Mouse (Mus musculus): ENCODE results near the gene Atp1b1.

Atp1b1 gene

GRCm38 (mm10) chr1:164440230-164440629, 17.9 kb downstream of the Atp1b1 start:
- no peak for DNase-seq

- no peak for DNase-seq
These were observed 21.4 kb downstream of the Atp1b1 start for GRCm38 (mm10) chr1:164436749-164437148.

DNA sequence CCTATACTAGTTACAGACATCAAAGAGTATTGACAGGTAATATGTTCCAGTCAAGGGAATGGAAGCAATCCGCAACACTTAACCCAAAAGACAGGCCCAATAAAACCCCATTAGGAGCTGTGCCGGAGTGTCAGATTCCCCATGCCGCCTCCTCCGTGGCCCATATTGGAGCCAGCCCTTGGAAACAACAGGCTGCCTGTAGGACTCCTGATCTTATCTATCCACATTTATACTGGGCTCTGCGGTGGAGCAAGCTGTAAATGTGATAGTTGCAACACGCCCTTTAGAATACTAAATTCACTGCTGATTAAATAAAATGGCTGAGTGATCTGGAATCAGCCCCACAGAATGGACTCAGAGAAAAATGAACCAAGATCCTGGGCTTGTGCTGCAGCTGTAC, 24.1 kb downstream of the Atp1b1 start:
- DNase-seq = no peak

DNA sequence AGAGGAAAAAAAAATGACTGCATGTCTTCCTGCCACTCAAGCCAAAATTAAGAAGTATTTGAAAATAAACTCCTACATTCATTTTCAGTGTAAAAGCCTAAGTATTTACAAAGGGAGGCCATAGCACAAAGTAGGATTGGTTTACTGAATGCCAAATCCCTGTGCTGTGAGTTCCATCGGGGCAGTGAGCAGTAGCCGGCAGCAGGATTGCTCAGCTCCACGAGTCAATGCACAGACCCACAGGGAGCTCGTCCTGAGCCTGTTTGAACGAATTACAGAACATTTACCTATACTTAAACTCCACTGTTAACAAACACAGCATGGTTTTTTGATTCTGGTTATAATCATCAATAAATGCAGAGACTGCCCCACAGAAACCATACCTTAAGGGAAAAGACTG, 25.5 kb downstream of the Atp1b1 start:
- no peak for DNase-seq

- no peak for DNase-seq
These were observed 29.5 kb downstream of the Atp1b1 start for GRCm38 (mm10) chr1:164428644-164429043.

GRCm38 (mm10) chr1:164427777-164428176, 30.4 kb downstream of the Atp1b1 start:
- DNase-seq = no peak

DNA sequence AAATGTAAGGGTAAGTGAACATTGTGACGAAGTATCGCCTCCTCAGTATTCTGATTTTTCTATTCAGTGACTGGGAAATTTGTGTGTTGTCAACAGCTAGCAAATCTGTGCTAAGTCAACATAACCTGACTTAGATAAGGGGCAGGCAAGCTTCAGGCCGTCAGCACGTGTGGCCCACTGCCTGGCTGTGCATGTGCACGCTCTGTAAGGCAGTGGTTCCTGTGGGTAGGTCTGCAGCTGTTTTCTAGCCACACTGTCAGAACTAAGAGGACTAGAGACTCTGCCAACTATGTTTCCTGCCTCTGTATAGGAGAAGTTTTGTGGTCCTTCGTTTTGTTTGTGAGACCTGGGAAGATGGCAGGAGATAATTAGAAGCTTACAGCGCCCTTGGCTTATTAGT, 31.9 kb downstream of the Atp1b1 start:
- no peak for DNase-seq

DNA sequence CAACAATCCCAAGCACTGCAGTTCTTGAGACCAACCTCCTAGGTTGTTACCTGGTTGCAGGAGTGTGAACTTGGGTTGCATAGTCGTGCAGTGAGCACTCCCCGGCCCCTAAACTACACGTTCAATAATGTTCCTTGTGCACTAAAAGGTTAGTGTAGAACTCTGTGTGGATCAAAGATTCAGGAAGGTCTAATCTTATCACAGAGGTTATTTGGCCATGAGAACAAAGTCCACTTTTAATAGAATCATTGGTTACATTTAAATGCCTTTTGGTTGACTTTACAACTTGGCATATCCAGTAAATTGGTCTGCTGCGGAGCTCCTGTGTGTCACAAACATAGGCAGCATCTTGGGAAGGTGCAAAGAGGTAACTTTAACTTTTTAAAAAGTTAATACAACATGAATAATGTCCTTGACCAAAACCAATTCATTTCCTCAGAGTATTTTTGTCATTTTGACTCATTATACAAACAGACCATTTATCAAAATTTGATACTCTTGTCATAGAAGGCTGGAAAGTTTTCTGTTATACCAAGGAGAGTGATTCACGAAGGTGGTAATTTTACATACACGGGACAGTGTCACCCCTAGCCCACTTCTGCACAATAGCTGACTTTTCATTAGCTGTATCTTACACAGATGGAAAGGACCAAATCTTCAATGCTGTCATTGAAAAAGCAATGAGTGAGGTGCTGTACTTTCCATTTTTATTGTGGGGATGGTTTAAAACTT, 37.4 kb downstream of the Atp1b1 start:
- DNase-seq = no peak

DNA sequence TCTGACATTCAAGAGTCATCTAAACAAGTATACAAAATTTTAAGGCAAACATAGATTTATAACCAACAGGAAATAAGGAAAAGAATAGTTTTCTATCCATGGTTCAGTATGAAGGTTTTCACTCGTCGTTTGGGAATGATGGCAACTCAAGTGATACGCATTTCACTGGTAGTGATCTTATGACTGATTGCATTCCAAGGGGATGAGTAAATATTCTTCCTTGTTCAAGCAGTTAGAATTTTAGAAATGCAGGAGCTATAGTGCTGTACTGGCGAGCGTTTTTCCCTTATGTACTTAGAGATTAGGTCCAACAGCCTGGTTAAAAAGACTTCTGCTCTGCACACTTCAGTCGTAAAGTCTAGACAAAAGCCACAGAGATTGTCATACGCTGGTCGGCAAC, 38.8 kb downstream of the Atp1b1 start:
- DNase-seq = no peak

GRCm38 (mm10) chr1:164418320-164418719, 39.8 kb downstream of the Atp1b1 start:
- DNase-seq = no peak

DNA sequence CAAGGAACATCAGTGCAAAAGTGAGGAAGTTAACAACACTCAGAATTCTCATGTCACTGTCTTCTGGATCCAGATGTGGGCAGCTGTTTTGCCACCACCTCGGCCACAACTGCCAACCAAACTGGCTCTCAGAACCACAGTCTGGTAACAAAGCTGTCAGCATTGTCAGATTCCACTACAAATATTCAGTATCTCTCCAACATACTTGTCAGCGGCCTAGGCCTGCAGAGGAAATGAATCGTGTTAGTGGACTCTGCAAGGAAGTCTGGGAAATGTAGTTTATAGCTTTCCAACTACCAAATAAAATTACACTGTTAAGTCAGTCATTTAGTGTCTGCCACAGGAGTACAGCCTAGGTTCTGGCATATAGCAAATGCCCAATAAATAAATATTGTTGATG, 40.6 kb downstream of the Atp1b1 start:
- no peak for DNase-seq

DNA sequence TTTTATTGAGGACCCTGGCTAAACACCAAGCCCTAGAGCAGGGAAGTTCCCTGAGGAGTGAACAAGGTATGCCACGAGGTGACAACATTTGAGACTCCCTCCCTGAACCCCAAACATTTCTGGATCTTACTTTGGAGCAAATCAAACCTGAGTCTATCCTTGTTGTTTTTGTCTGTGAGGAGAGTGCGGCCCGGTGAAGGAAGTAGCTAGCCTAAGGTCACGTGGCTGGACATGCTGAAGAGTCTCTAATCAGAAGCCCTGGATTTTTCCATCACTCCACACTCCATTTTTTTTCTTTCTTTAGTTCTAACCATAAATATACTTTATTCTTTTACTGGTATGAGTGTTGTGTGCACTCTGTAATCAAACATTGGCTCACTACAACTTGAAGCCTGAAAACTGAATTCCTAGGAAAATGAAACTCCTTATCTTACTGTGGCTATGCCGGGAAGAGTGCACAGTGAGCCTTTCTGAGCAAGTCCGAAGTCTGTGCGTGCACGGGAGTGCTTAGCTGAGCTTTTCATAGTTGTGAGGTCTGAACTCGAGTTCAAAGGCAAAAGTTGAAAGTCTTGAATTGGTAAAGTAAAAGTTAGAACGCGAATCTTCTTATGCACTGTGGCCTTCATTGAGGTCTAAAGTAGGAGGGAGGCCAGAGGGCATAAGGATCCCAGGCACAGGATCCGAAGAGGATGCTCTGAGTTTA, 41.3 kb downstream of the Atp1b1 start:
- no peak for DNase-seq

GRCm38 (mm10) chr1:164415347-164415751, 42.8 kb downstream of the Atp1b1 start:
- DNase-seq = no peak

GRCm38 (mm10) chr1:164413608-164414007, 44.5 kb downstream of the Atp1b1 start:
- DNase-seq = no peak

GRCm38 (mm10) chr1:164412906-164413305, 45.2 kb downstream of the Atp1b1 start:
- no peak for DNase-seq

DNA sequence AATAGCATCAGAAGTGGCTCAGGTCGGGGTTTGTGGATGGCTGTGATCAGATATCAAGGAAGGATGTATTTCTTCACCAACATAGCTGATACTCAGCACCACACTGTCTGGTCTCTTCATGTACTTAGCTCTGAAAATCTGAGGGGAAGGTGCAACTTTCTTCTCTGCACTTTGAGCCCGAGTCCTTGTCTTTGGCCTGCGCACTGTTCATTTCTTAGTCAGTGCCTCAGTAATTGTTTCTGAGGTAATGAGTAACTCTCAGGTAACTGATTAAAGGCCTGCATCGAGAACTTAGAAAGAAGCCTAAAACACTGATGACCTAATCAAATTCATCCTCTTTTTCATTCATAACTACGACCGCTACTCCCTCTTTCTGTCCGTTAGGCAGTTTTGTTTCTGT, 46.8 kb downstream of the Atp1b1 start:
- DNase-seq = no peak

DNA sequence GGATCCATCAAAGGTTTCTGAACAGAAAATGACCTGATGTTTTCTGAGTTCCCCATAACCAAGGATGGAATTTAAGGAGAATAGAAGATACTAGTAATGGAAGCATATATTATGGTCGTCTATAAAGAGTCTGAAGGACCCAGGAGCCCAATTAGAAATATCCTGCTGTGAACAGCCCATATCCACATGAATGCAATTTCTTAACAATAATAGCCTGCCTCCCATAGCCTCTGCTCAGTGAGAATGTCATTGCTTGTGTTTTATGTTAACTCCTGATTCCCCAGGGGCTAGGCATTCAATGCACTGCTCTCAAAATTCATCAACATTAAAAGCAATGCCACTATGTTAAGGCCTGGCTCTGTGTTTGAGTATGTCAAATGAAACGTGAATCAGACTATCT, 49.5 kb downstream of the Atp1b1 start:
- no peak for DNase-seq

DNA sequence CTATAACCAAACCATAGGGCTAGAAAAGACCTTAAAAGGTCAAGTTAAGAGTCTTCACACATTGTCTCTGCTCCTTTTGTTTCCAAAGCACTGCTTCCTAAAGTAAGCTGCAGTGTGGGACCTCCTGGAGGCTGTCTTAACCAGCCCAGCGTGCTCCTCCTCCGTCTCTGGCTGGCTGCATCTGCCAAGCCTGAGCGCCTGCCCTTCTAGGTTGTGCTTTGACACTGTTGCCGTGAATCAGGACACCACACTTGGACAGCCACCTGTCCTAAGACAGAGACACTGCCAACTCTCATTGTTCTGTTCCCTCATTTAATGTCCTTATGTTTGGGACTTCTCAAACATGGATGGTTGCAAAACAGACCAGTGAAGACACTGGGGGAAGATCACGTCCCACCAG, 51.6 kb downstream of the Atp1b1 start:
- peak; percentile 8 for DNase-seq

DNA sequence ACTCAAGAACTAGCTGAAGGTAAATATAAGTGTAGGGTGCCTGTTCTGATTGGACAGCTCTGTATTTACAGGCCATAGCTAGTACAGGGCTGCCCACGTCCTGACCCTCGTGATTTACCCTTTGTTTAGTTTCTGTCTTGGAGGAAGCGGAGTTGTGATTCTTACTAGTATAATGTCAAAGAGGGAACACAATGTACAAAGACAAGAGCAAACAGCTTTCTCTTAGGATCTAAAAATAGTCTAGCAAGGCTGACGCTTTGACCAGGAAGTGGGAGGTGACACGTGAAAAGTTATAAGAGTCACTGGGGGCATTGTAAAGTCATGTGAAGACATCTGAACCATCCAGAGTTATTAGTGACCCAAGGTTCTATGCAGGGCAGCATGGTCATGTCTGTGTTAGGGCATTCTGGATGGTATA, 52.8 kb downstream of the Atp1b1 start:
- no peak for DNase-seq

- no peak for DNase-seq
These were observed 58.6 kb downstream of the Atp1b1 start for GRCm38 (mm10) chr1:164399578-164399977.

DNA sequence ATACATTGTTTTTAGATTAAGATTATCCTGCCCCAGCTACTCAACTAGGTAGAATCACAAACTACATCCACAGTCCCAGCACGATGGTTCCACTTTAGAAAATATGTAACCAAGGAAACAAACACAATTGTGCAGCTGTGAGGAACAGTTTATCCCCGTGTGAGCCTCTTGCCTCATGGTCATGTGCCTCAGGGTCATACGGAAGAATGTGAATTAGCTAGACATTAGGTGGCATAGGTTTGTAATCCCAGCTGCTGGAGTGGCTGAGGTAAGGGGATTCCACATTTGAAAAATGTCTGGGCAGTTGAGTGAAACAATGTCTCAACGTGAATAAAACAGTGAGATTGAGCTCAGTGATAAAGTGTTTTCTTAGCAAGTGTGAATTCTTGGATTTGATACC, 60.5 kb downstream of the Atp1b1 start:
- DNase-seq = no peak

DNA sequence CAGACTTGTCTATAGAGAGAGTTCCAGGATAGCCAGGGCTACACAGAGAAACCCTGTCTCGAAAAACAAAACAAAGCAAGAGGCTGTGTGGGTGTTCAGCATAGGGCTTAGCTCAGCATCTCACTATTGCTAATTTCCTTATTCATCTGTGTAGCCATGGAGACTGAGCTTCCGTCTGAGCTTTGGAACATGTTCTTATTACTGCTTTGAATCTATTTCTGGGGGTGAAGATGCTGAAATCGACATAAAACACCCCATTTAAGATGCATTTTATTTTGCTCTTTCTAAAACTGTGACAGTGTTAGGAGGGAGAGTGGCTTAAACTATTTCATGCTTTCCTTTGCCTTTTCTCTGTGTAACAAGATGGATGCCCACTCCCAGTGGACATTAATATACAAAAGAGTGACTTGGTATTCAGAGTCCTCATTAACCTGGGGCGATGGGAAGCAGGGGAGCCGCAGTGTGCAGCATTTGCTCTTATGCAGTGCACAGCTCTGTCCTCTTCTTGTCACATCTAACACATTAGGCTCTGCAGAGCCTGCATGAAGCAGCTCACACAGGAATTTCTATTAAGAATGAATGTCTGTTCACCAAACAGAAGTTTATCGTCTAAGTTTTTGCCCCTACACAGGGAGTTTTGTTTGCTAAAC, 62.9 kb downstream of the Atp1b1 start:
- DNase-seq = no peak

DNA sequence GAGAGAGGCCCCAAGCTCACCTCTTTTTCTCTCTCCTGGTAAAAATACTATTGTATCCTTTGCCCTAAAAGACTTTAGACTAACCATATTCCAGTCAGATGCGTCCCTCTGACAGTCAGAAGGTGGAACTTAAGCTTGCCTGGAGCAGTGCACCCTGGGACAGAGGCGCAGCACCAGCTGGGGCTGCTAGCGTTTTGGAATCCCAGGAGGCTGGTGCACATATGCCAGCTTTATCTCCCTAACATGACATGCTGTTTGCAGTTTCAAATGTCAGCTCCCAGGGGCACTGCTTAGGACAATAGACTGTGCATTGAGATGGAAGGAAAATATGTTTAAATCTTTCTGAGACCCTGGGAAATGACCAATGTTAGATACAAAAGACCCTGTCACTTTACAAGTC, 66.0 kb downstream of the Atp1b1 start:
- no peak for DNase-seq

DNA sequence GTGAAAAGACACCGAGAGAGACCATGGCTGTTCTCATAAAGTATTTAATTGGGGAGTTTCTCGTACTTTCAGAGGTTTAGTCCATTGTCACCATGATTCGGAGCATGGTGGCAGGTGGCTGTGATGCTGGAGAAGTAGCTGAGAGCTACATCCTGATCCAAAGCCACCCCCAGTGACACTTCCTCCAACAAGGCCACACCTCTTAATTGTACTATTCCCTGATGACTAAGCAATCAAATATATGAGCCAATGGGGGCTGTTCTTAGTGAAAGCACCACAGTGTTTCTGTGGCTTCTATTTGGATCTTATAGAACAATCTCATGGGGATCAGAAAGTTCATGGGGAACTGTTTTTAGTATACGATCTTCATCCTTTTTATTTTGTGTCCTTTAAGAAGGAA, 68.4 kb downstream of the Atp1b1 start:
- no peak for DNase-seq

All from cerebellum, adult 11-12 months (tissue).